Mouse (Mus musculus): ENCODE results near the gene Cntrob.

DNA sequence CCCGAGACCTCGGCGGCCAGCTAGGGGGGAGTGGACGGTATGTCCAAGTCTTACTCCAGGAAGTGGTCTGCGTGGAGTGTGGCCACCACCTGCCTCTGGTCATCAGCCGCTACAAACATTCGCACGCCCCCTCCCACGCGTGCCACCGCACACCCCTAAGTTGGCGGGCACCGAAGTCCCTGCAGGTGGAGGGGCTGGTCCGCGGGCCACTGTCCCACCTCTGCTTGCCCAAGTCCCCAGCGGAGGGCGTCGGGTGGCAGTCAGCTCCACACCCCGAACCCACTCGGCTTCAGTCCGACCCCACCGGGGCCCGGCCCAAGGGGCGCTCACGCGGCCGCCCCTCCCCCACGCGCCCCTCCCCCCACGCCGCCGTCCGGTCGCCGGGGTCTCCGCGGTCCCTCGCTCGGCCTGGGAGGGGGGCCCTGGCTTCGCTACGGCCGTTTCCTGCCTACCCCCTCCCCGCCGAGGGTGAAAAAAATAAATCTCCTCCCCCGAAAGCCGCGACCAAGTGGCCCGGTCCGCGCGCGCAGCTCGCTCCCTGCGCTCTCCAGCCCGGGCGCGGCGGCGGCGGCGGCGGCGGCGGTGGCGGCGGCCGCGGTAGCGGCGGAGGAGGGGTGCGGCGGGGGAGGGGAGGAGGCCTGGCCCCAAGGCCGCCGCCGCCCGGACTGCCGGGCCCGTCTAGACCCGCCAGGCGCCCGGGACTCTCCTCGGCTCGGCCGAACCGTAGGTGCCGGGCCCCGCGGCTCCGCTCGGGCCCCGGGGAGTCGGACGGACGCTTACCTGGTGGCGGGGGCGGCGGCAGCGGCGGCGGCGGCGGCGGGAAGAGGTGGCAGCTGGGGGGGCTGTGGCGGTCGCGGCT lies 45.0 kb upstream of the Cntrob start:
- TF ChIP-seq CTCF (IDR thresholded peaks at IDR 0.05; ENCODE audit: extremely low read depth, insufficient read depth, insufficient read length, insufficient replicate concordance) (no peak), POLR2A (IDR thresholded peaks at IDR 0.05; ENCODE audit: low read depth, low read length) (no peak; the same call in 1 of the 2 replicates)

Data from spleen, adult 2 months (tissue).